Mouse (Mus musculus) olfactory bulb, adult 2 months (tissue): ENCODE data around the gene Akap1.

ENCODE experiments used
- CTCF ChIP-seq: fragments of 200-500 bp; IDR thresholded peaks from 2 replicates; pipeline ENCODE4 v1.5.1; 2012; ENCODE audit warnings: low read depth, mild to moderate bottlenecking, low read length, moderate library complexity; ENCODE audit not compliant: insufficient read depth
- POLR2A ChIP-seq: fragments of 200-500 bp; IDR thresholded peaks from 2 replicates; pipeline ENCODE4 v1.6.1; 2012; ENCODE audit warnings: mild to moderate bottlenecking, low read depth, low read length, moderate library complexity; ENCODE audit not compliant: insufficient read depth

DNA sequence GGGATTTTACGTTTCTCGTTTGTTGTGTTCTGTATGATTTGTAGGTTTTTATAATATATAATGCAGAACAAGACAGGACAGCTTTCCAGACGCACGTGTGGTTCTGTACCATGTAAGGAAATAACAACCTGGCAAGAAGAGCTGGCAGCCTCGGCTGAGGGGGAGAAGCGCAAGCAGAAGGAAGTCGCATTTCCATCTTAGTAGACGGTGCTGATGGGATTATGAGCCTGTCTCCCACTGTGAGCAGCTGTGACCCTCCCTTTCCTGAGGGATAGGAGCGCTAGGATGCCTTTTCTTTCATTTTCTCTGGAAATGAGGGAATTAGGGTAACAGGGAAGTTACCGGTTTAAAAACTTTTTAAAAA lies 9.3 kb upstream of the Akap1 start:
- TF ChIP-seq CTCF (no peak), POLR2A (no peak)
